Mouse (Mus musculus): ENCODE data around the gene Myo10. TPM values are rescaled to one million over a fixed set of nuclear protein-coding genes. Genes with fewer than 3 reads are reported as not detected.

Myo10 gene
- 9.1 and 16.8 TPM in 2 replicates for polyA plus RNA-seq (2012; rRNA removed; ENCODE audit: low replicate concordance)

GRCm38 (mm10) chr15:25622200-25622866 is at the start of gene Myo10:
Gene Myo10 (plus strand): TSS chr15:25622525.

GRCm38 (mm10) chr15:25843086-25843991 is 221.0 kb downstream of the Myo10 start, which contains the start of gene Retreg1:
Gene Retreg1 (plus strand): TSS chr15:25843180.

Other genes starting within 250 kb of the Myo10 start
- 2.8 and 3.4 TPM in 2 replicates for gene Basp1, start 208.8 kb upstream of the Myo10 start, polyA plus RNA-seq (2012; rRNA removed; ENCODE audit: low replicate concordance)
- 1.9 and 3.3 TPM in 2 replicates for gene Retreg1, start 220.7 kb downstream of the Myo10 start, polyA plus RNA-seq (2012; rRNA removed; ENCODE audit: low replicate concordance)